Mouse (Mus musculus): ENCODE results near the gene Tor3a.

GRCm38 (mm10) chr1:156679599-156679998 lies 5.4 kb upstream of the Tor3a start:
- TF ChIP-seq CTCF (IDR thresholded peaks at IDR 0.05; ENCODE audit: low read depth) (no peak), EP300 (IDR thresholded peaks at IDR 0.05; ENCODE audit: low read depth) (no peak)

Data from liver, embryonic 14.5 days (tissue).